Comparison of ENCODE assay signal across 8 mouse cellular contexts in genomic region chr12:70975406-70975805, GRCm38 (mm10). TPM values are rescaled to one million over a fixed set of nuclear protein-coding genes. Genes with fewer than 3 reads are reported as not detected.
DNase-seq lines count a peak whose midpoint lies in the region; ATAC-seq and TF ChIP-seq lines count a peak whose summit lies in the region.

No protein-coding gene starts in this region.

- H3K27me3 ChIP-seq in lung, embryonic 14.5 days (ENCODE audit: insufficient read depth, low read length) = no peaks in the 10 kb centered on the region
- no peaks in the 10 kb centered on the region for H3K27me3 ChIP-seq in hindbrain, embryonic 12.5 days
- no peaks in the 10 kb centered on the region for H3K27me3 ChIP-seq in midbrain, embryonic 14.5 days (ENCODE audit: control insufficient read depth, insufficient read depth, low read length)

- DNase-seq in lung, embryonic 14.5 days = peak; percentile 36
- no peak for DNase-seq in lung, postnatal 10 days
- peak; percentile 10 for DNase-seq in midbrain, embryonic 14.5 days
- DNase-seq in right cerebral cortex, adult 18-20 months = no peak
- DNase-seq in urinary bladder, adult 18-20 months (ENCODE audit: low spot score in 2 of 2) = no peak
- no peak for DNase-seq in frontal cortex, postnatal 36 days (ENCODE audit: low spot score in 2 of 2)

- peak overlapping the region; percentile 96 for H3K27ac ChIP-seq in lung, embryonic 14.5 days (ENCODE audit: low read depth)
- H3K27ac ChIP-seq in brown adipose tissue, adult 24 weeks (replicated peaks; ENCODE audit: low read depth, low read length) = peak overlapping the region; percentile 89
- peak overlapping the region; percentile 96 for H3K27ac ChIP-seq in hindbrain, embryonic 12.5 days
- H3K27ac ChIP-seq in midbrain, embryonic 14.5 days (replicated peaks; ENCODE audit: low read depth, low read length) = peak overlapping the region; percentile 95

- H3K9me3 ChIP-seq in lung, embryonic 14.5 days (ENCODE audit: low read depth, low read length) = no peaks in the 10 kb centered on the region
- no peaks in the 10 kb centered on the region for H3K9me3 ChIP-seq in hindbrain, embryonic 12.5 days (replicated peaks)
- H3K9me3 ChIP-seq in midbrain, embryonic 14.5 days (ENCODE audit: control insufficient read depth, low read length) = no peaks in the 10 kb centered on the region

- ATAC-seq in lung, embryonic 14.5 days (ENCODE audit: insufficient read depth) = no peak
- no peak for ATAC-seq in hindbrain, embryonic 12.5 days (ENCODE audit: low FRiP score)
- ATAC-seq in midbrain, embryonic 14.5 days (ENCODE audit: low FRiP score, low TSS enrichment) = no peak

- no peaks in the 10 kb centered on the region; the same call in 1 of the 2 replicates for H3K4me1 ChIP-seq in lung, embryonic 14.5 days (ENCODE audit: insufficient read depth)
- peaks cover 8% of the 10 kb centered on the region; the same call in 1 of the 2 replicates for H3K4me1 ChIP-seq in brown adipose tissue, adult 24 weeks (ENCODE audit: control insufficient read depth, insufficient read depth, insufficient read length, low read length)
- peaks cover 11% of the 10 kb centered on the region for H3K4me1 ChIP-seq in hindbrain, embryonic 12.5 days
- H3K4me1 ChIP-seq in midbrain, embryonic 14.5 days (ENCODE audit: control insufficient read depth, insufficient read depth, low read length) = peaks cover 11% of the 10 kb centered on the region; the same call in 1 of the 2 replicates

- no peak for TF ChIP-seq CTCF in lung, embryonic 14.5 days (IDR thresholded peaks at IDR 0.05; ENCODE audit: low read depth)

- 22% methylated on average over 10 of the region's 10 CpGs for WGBS in lung, embryonic 14.5 days
- WGBS in hindbrain, embryonic 12.5 days = 24% methylated on average over 10 of the region's 10 CpGs
- WGBS in midbrain, embryonic 14.5 days = 29% methylated on average over 10 of the region's 10 CpGs

- H3K36me3 ChIP-seq in lung, embryonic 14.5 days (ENCODE audit: insufficient read depth) = peaks cover 24% of the 10 kb centered on the region
- H3K36me3 ChIP-seq in hindbrain, embryonic 12.5 days = peaks cover 11% of the 10 kb centered on the region; the same call in 1 of the 2 replicates
- H3K36me3 ChIP-seq in midbrain, embryonic 14.5 days (ENCODE audit: control insufficient read depth, insufficient read depth, low read length) = peaks cover 17% of the 10 kb centered on the region

- peak overlapping the region; percentile 71 for H3K4me2 ChIP-seq in lung, embryonic 14.5 days
- peak overlapping the region; percentile 67 for H3K4me2 ChIP-seq in hindbrain, embryonic 12.5 days (replicated peaks)
- H3K4me2 ChIP-seq in midbrain, embryonic 14.5 days (ENCODE audit: low read length) = peak overlapping the region; percentile 74

- H3K9ac ChIP-seq in lung, embryonic 14.5 days = peak overlapping the region; percentile 97
- H3K9ac ChIP-seq in hindbrain, embryonic 12.5 days = peak overlapping the region; percentile 93
- peak overlapping the region; percentile 96 for H3K9ac ChIP-seq in midbrain, embryonic 14.5 days (replicated peaks; ENCODE audit: low read length)

- peak overlapping the region; percentile 99 for H3K4me3 ChIP-seq in lung, embryonic 14.5 days (ENCODE audit: low read depth, low read length)
- H3K4me3 ChIP-seq in brown adipose tissue, adult 24 weeks (ENCODE audit: insufficient read depth, low read depth, low read length) = peak overlapping the region; percentile 98
- peak overlapping the region; percentile 84 for H3K4me3 ChIP-seq in hindbrain, embryonic 12.5 days
- peak overlapping the region; percentile 94 for H3K4me3 ChIP-seq in midbrain, embryonic 14.5 days (replicated peaks; ENCODE audit: low read depth, low read length)

RNA-seq across cellular contexts. Expression of gene Psma3, which starts 1.0 kb away (rescaled TPM):
- 621 and 650 TPM in 2 replicates for polyA plus RNA-seq in lung, embryonic 14.5 days (2014; fragmentation: Nextera tagmentation; extraction: Ambion mirVana)
- polyA plus RNA-seq in brown adipose tissue, adult 24 weeks (2012; ENCODE audit: insufficient read depth, insufficient read length, missing spikeins) = 441 and 473 TPM in 2 replicates
- polyA plus RNA-seq in hindbrain, embryonic 12.5 days (2016; fragmentation: Nextera tagmentation; extraction: Ambion mirVana) = 509 and 532 TPM in 2 replicates
- polyA plus RNA-seq in midbrain, embryonic 14.5 days (2014; fragmentation: Nextera tagmentation; extraction: Ambion mirVana) = 552 and 556 TPM in 2 replicates

RNA-seq across cellular contexts. Expression of gene Actr10, which starts 37.7 kb away (rescaled TPM):
- 232 and 257 TPM in 2 replicates for polyA plus RNA-seq in lung, embryonic 14.5 days (2014; fragmentation: Nextera tagmentation; extraction: Ambion mirVana)
- polyA plus RNA-seq in brown adipose tissue, adult 24 weeks (2012; ENCODE audit: insufficient read depth, insufficient read length, missing spikeins) = 125 and 165 TPM in 2 replicates
- 228 and 246 TPM in 2 replicates for polyA plus RNA-seq in hindbrain, embryonic 12.5 days (2016; fragmentation: Nextera tagmentation; extraction: Ambion mirVana)
- 217 and 257 TPM in 2 replicates for polyA plus RNA-seq in midbrain, embryonic 14.5 days (2014; fragmentation: Nextera tagmentation; extraction: Ambion mirVana)

RNA-seq across cellular contexts. Expression of gene Arid4a, which starts 40.4 kb away (rescaled TPM):
- 35.9 and 37.2 TPM in 2 replicates for polyA plus RNA-seq in lung, embryonic 14.5 days (2014; fragmentation: Nextera tagmentation; extraction: Ambion mirVana)
- polyA plus RNA-seq in brown adipose tissue, adult 24 weeks (2012; ENCODE audit: insufficient read depth, insufficient read length, missing spikeins) = 6.8 and 12.1 TPM in 2 replicates
- polyA plus RNA-seq in hindbrain, embryonic 12.5 days (2016; fragmentation: Nextera tagmentation; extraction: Ambion mirVana) = 35.1 and 36.4 TPM in 2 replicates
- polyA plus RNA-seq in midbrain, embryonic 14.5 days (2014; fragmentation: Nextera tagmentation; extraction: Ambion mirVana) = 42.3 and 44.7 TPM in 2 replicates

Comparison
In these comparisons a context has a peak if more than half of its experiments do, and no peak if none do; other contexts are left out.
1. DNase-seq: peak in lung, embryonic 14.5 days (single experiment) and midbrain, embryonic 14.5 days (single experiment); none in lung, postnatal 10 days (single experiment), right cerebral cortex, adult 18-20 months (single experiment), urinary bladder, adult 18-20 months (0 of 2) and frontal cortex, postnatal 36 days (0 of 2).
2. Peak in every context shown above with its lines, with median percentiles within 50 percentile points of each other: H3K27ac ChIP-seq, H3K4me2 ChIP-seq, H3K4me3 ChIP-seq and H3K9ac ChIP-seq.